Mouse (Mus musculus) neural tube, embryonic 11.5 days (tissue): ENCODE measurements around the gene Fam107b. TPM values are rescaled to one million over a fixed set of nuclear protein-coding genes. Genes with fewer than 3 reads are reported as not detected.

Experiments used
- ATAC-seq: fragments of 200-750 bp; cut with Nextera tagmentation; 2 replicates; pipeline ENCODE4 v1.8.0; 2017; ENCODE audit warnings: moderate number of reproducible peaks, mild to moderate bottlenecking, moderate TSS enrichment, moderate library complexity; ENCODE audit not compliant: insufficient read depth, low FRiP score, low TSS enrichment
- DNase-seq: peaks from one replicate; pipeline ENCODE4 v3.0.0-alpha.2; 2015; ENCODE audit warnings: low spot score
- H3K27ac ChIP-seq: fragments of 300-500 bp; sonication (generic); 2 replicates; pipeline ENCODE4 v1.5.1; 2014; ENCODE audit warnings: low read depth, mild to moderate bottlenecking, low read length
- H3K27me3 ChIP-seq: fragments of 300-500 bp; sonication (generic); 2 replicates; pipeline ENCODE4 v1.6.1; 2014; ENCODE audit warnings: mild to moderate bottlenecking, low read length, mixed read lengths; ENCODE audit not compliant: control insufficient read depth, insufficient read depth
- H3K36me3 ChIP-seq: fragments of 300-500 bp; sonication (generic); 2 replicates; pipeline ENCODE4 v1.6.1; 2014; ENCODE audit warnings: mild to moderate bottlenecking, low read length, moderate library complexity, mixed read lengths; ENCODE audit not compliant: control insufficient read depth, insufficient read depth
- H3K4me1 ChIP-seq: fragments of 300-500 bp; sonication (generic); 2 replicates; pipeline ENCODE4 v1.6.1; 2014; ENCODE audit warnings: low read length, mixed read lengths; ENCODE audit not compliant: control insufficient read depth, insufficient read depth
- H3K4me2 ChIP-seq: fragments of 300-500 bp; sonication (generic); 2 replicates; pipeline ENCODE4 v1.6.1; 2014; ENCODE audit warnings: low read depth, mild to moderate bottlenecking, moderate library complexity
- H3K4me3 ChIP-seq: fragments of 300-500 bp; sonication (generic); 2 replicates; pipeline ENCODE4 v1.5.1; 2014; ENCODE audit warnings: low read depth, low read length
- H3K9ac ChIP-seq: fragments of 300-500 bp; sonication (generic); 2 replicates; pipeline ENCODE4 v1.6.1; 2014; ENCODE audit warnings: mild to moderate bottlenecking, low read length
- H3K9me3 ChIP-seq: fragments of 300-500 bp; sonication (generic); 2 replicates; pipeline ENCODE4 v1.6.1; 2016; ENCODE audit warnings: low read length; ENCODE audit not compliant: control insufficient read depth
- WGBS: fragments of 180-500 bp; shearing (Covaris S2); extraction: QIAGEN DNeasy Blood & Tissue Kit; methylation state at CpG from one replicate; pipeline ENCODE4 v1.1.7; 2014; 5-methylcytosine and 5-hydroxymethylcytosine counted together
- polyA plus RNA-seq: library from polyadenylated mRNA; unstranded; fragments of >200 nt; fragmentation: Nextera tagmentation; extraction: Ambion mirVana; gene quantifications from 2 replicates; pipeline ENCODE4 v1.2.1, GENCODE M21; 2014

Gene Fam107b
- polyA plus RNA-seq, 1 experiment from 2014 or later: 64.4 TPM

GRCm38 (mm10) chr2:3708621-3709020 is 138.3 kb downstream of the Fam107b start:
- H3K4me1 ChIP-seq: no peaks in the 10 kb centered on the region
- H3K9ac ChIP-seq: no peak overlapping the region
- 93% methylated on average over 4 of the region's 4 CpGs for WGBS
- no peak overlapping the region for H3K4me2 ChIP-seq
- DNase-seq (no peak), ATAC-seq (no peak)
- no peaks in the 10 kb centered on the region for H3K9me3 ChIP-seq
- no peak overlapping the region for H3K4me3 ChIP-seq
- no peak overlapping the region for H3K27ac ChIP-seq
- H3K36me3 ChIP-seq: no peaks in the 10 kb centered on the region
- no peaks in the 10 kb centered on the region for H3K27me3 ChIP-seq

- Histone ChIP-seq H3K9me3 (no peaks in the 10 kb centered on the region), H3K27ac (no peak overlapping the region), H3K9ac (no peak overlapping the region), H3K36me3 (no peaks in the 10 kb centered on the region), H3K27me3 (no peaks in the 10 kb centered on the region), H3K4me2 (no peak overlapping the region), H3K4me1 (peaks cover 3% of the 10 kb centered on the region; the same call in 1 of the 2 replicates), H3K4me3 (no peak overlapping the region)
- WGBS: 87% methylated on average over 2 of the region's 2 CpGs
- DNase-seq (no peak), ATAC-seq (no peak)
Measured at GRCm38 (mm10) chr2:3709882-3710281, 139.6 kb downstream of the Fam107b start.

- 94% methylated on average over 3 of the region's 3 CpGs for WGBS
- H3K4me3 ChIP-seq: no peak overlapping the region
- no peaks in the 10 kb centered on the region for H3K36me3 ChIP-seq
- peaks cover 8% of the 10 kb centered on the region; the same call in 1 of the 2 replicates for H3K4me1 ChIP-seq
- no peaks in the 10 kb centered on the region for H3K9me3 ChIP-seq
- no peak overlapping the region for H3K27ac ChIP-seq
- H3K27me3 ChIP-seq: no peaks in the 10 kb centered on the region
- ATAC-seq: no peak
- H3K9ac ChIP-seq: no peak overlapping the region
- no peak overlapping the region for H3K4me2 ChIP-seq
- DNase-seq: no peak
Measured at GRCm38 (mm10) chr2:3710521-3710920, 140.2 kb downstream of the Fam107b start.

GRCm38 (mm10) chr2:3712369-3713042 is 142.2 kb downstream of the Fam107b start:
- no peak overlapping the region for H3K4me3 ChIP-seq
- no peaks in the 10 kb centered on the region for H3K9me3 ChIP-seq
- ATAC-seq (no peak), DNase-seq (no peak)
- 72% methylated on average over 3 of the region's 3 CpGs for WGBS
- H3K9ac ChIP-seq: no peak overlapping the region
- H3K36me3 ChIP-seq: no peaks in the 10 kb centered on the region
- no peaks in the 10 kb centered on the region for H3K27me3 ChIP-seq
- H3K4me1 ChIP-seq: peaks cover 11% of the 10 kb centered on the region; the same call in 1 of the 2 replicates
- H3K27ac ChIP-seq: no peak overlapping the region
- H3K4me2 ChIP-seq: no peak overlapping the region

- no peaks in the 10 kb centered on the region for H3K36me3 ChIP-seq
- no peaks in the 10 kb centered on the region for H3K27me3 ChIP-seq
- peak overlapping the region; percentile 85 for H3K4me3 ChIP-seq
- under 1% methylated on average over 41 of the region's 41 CpGs for WGBS
- ATAC-seq (peak; percentile 96), DNase-seq (peak; percentile 96)
- H3K4me1 ChIP-seq: peaks cover 11% of the 10 kb centered on the region; the same call in 1 of the 2 replicates
- peak overlapping the region; percentile 71 for H3K27ac ChIP-seq
- peak overlapping the region; percentile 98 for H3K9ac ChIP-seq
- H3K9me3 ChIP-seq: no peaks in the 10 kb centered on the region
- H3K4me2 ChIP-seq: peak overlapping the region; percentile 74
Measured at GRCm38 (mm10) chr2:3713212-3713681, 143.0 kb downstream of the Fam107b start.

GRCm38 (mm10) chr2:3713682-3714361 is 143.5 kb downstream of the Fam107b start:
- no peaks in the 10 kb centered on the region for H3K9me3 ChIP-seq
- no peaks in the 10 kb centered on the region for H3K36me3 ChIP-seq
- H3K27me3 ChIP-seq: no peaks in the 10 kb centered on the region
- H3K9ac ChIP-seq: peak overlapping the region; percentile 98
- peak overlapping the region; percentile 71 for H3K27ac ChIP-seq
- WGBS: under 1% methylated on average over 34 of the region's 38 CpGs
- H3K4me1 ChIP-seq: peaks cover 11% of the 10 kb centered on the region; the same call in 1 of the 2 replicates
- ATAC-seq: peak; percentile 86
- DNase-seq: peak; percentile 60
- peak overlapping the region; percentile 85 for H3K4me3 ChIP-seq
- peak overlapping the region; percentile 74 for H3K4me2 ChIP-seq

GRCm38 (mm10) chr2:3714511-3714910 is 144.2 kb downstream of the Fam107b start:
- 56% methylated on average over 1 of the region's 1 CpGs for WGBS
- Histone ChIP-seq H3K27me3 (no peaks in the 10 kb centered on the region), H3K4me3 (peak overlapping the region; percentile 85), H3K4me1 (peaks cover 11% of the 10 kb centered on the region; the same call in 1 of the 2 replicates), H3K9me3 (no peaks in the 10 kb centered on the region), H3K36me3 (no peaks in the 10 kb centered on the region), H3K27ac (no peak overlapping the region), H3K4me2 (peak overlapping the region; percentile 74), H3K9ac (no peak overlapping the region)
- DNase-seq: no peak
- ATAC-seq: no peak

- Histone ChIP-seq H3K4me1 (peaks cover 11% of the 10 kb centered on the region; the same call in 1 of the 2 replicates), H3K36me3 (no peaks in the 10 kb centered on the region), H3K4me3 (no peak overlapping the region), H3K27ac (no peak overlapping the region), H3K4me2 (no peak overlapping the region), H3K9me3 (no peaks in the 10 kb centered on the region), H3K9ac (no peak overlapping the region), H3K27me3 (no peaks in the 10 kb centered on the region)
- ATAC-seq: no peak
- 73% methylated on average over 3 of the region's 3 CpGs for WGBS
- no peak for DNase-seq
Measured at GRCm38 (mm10) chr2:3715424-3715823, 145.1 kb downstream of the Fam107b start.
